Comparison of ENCODE assay signal across 8 mouse cellular contexts in genomic region chr19:53038435-53038938, GRCm38 (mm10). TPM values are rescaled to one million over a fixed set of nuclear protein-coding genes. Genes with fewer than 3 reads are reported as not detected.
DNase-seq lines count a peak whose midpoint lies in the region; ATAC-seq lines count a peak whose summit lies in the region.

No protein-coding gene starts in this region.

- peaks cover 11% of the 10 kb centered on the region for H3K4me1 ChIP-seq in hindbrain, embryonic 12.5 days

- no peaks in the 10 kb centered on the region for H3K27me3 ChIP-seq in hindbrain, embryonic 12.5 days

- peak overlapping the region; percentile 84 for H3K27ac ChIP-seq in hindbrain, embryonic 12.5 days

- H3K4me3 ChIP-seq in hindbrain, embryonic 12.5 days = peak overlapping the region; percentile 73

- no peaks in the 10 kb centered on the region for H3K36me3 ChIP-seq in hindbrain, embryonic 12.5 days

- peak overlapping the region; percentile 69 for H3K4me2 ChIP-seq in hindbrain, embryonic 12.5 days (replicated peaks)

- peak; percentile 98 for DNase-seq in MN1 (ENCODE audit: low spot score)
- peak; percentile 99 for DNase-seq in cerebellum, adult 9-10 months
- peak; percentile 97 to 99 for DNase-seq in frontal cortex, adult 2 months (ENCODE audit: extremely low spot score in 1 of 2, low spot score in 1 of 2)
- peak; percentile 95 to 98 for DNase-seq in layer of hippocampus, postnatal 14 days (ENCODE audit: low spot score in 2 of 2)
- DNase-seq in lung, postnatal 14 days = peak; percentile 99
- DNase-seq in retina, adult 2 months (ENCODE audit: low read depth, low spot score) = peak; percentile 86
- DNase-seq in thymus, postnatal 36 days = peak; percentile 87 to 89

- peak; percentile 98 for ATAC-seq in hindbrain, embryonic 12.5 days (ENCODE audit: low FRiP score)

- peak overlapping the region; percentile 92 for H3K9ac ChIP-seq in hindbrain, embryonic 12.5 days

- no peaks in the 10 kb centered on the region for H3K9me3 ChIP-seq in hindbrain, embryonic 12.5 days (replicated peaks)

- WGBS in hindbrain, embryonic 12.5 days = under 1% methylated on average over 39 of the region's 39 CpGs

RNA-seq across cellular contexts. Expression of gene Xpnpep1, which starts 1.5 kb away (rescaled TPM):
- polyA plus RNA-seq in frontal cortex, adult 2 months (2012; rRNA removed) = 59.1 and 59.3 TPM in 2 replicates
- polyA plus RNA-seq in hindbrain, embryonic 12.5 days (2016; fragmentation: Nextera tagmentation; extraction: Ambion mirVana) = 159 and 166 TPM in 2 replicates
- 100 to 1,000 TPM; 112 to 123 TPM for total RNA-seq in layer of hippocampus, postnatal 14 days (2021)

Comparison
In these comparisons a context has a peak if more than half of its experiments do, and no peak if none do; other contexts are left out.
1. Peak in every context shown above with its lines: DNase-seq, ATAC-seq, H3K4me3 ChIP-seq and H3K27ac ChIP-seq.